Mouse (Mus musculus): ENCODE measurements around the gene Tmem11.
A peak's percentile ranks its signal among the peaks of the same experiment; 100 is the strongest.
"Not testable (repeated sequence)": the region's sequence is repeated elsewhere in the genome, so short reads cannot be mapped to it uniquely, and the experiment has no call there.

Tmem11 gene

GRCm38 (mm10) chr11:60886986-60887385 is 7.9 kb upstream of the Tmem11 start:
- ATAC-seq (ENCODE audit: low TSS enrichment), result not testable (repeated sequence)

- no peak for ATAC-seq (ENCODE audit: low TSS enrichment)
Measured at GRCm38 (mm10) chr11:60882386-60882785, 3.3 kb upstream of the Tmem11 start.

- ATAC-seq (ENCODE audit: low TSS enrichment), result no peak
Measured at GRCm38 (mm10) chr11:60880559-60880958, 1.5 kb upstream of the Tmem11 start.

- no peak for ATAC-seq (ENCODE audit: low TSS enrichment)
Measured at GRCm38 (mm10) chr11:60879423-60879822, 351 bp upstream of the Tmem11 start.

GRCm38 (mm10) chr11:60878056-60878612 is 938 bp downstream of the Tmem11 start:
- peak; percentile 42 for ATAC-seq (ENCODE audit: low TSS enrichment)

- ATAC-seq (ENCODE audit: low TSS enrichment), result no peak
Measured at GRCm38 (mm10) chr11:60873101-60873500, 6.0 kb downstream of the Tmem11 start.

- no peak for ATAC-seq (ENCODE audit: low TSS enrichment)
Measured at GRCm38 (mm10) chr11:60871409-60871808, 7.7 kb downstream of the Tmem11 start.

GRCm38 (mm10) chr11:60869471-60869870 is 9.6 kb downstream of the Tmem11 start:
- ATAC-seq (ENCODE audit: low TSS enrichment), result not testable (repeated sequence)

- ATAC-seq (ENCODE audit: low TSS enrichment), result no peak
Measured at GRCm38 (mm10) chr11:60867904-60868303, 11.2 kb downstream of the Tmem11 start.

GRCm38 (mm10) chr11:60867456-60867855 is 11.6 kb downstream of the Tmem11 start:
- ATAC-seq (ENCODE audit: low TSS enrichment), result no peak

- ATAC-seq (ENCODE audit: low TSS enrichment), result no peak
Measured at GRCm38 (mm10) chr11:60866021-60866420, 13.1 kb downstream of the Tmem11 start.

GRCm38 (mm10) chr11:60864916-60865315 is 14.2 kb downstream of the Tmem11 start:
- ATAC-seq (ENCODE audit: low TSS enrichment), result no peak

- no peak for ATAC-seq (ENCODE audit: low TSS enrichment)
Measured at GRCm38 (mm10) chr11:60864166-60864565, 14.9 kb downstream of the Tmem11 start.

GRCm38 (mm10) chr11:60863196-60863595 is 15.9 kb downstream of the Tmem11 start:
- ATAC-seq (ENCODE audit: low TSS enrichment), result no peak

- no peak for ATAC-seq (ENCODE audit: low TSS enrichment)
Measured at GRCm38 (mm10) chr11:60861993-60862392, 17.1 kb downstream of the Tmem11 start.

- ATAC-seq (ENCODE audit: low TSS enrichment), result peak; percentile 69
Measured at GRCm38 (mm10) chr11:60856587-60856986, 22.5 kb downstream of the Tmem11 start.

- no peak for ATAC-seq (ENCODE audit: low TSS enrichment)
Measured at GRCm38 (mm10) chr11:60845415-60845814, 33.7 kb downstream of the Tmem11 start.

GRCm38 (mm10) chr11:60843412-60843811 is 35.7 kb downstream of the Tmem11 start:
- no peak for ATAC-seq (ENCODE audit: low TSS enrichment)

- no peak for ATAC-seq (ENCODE audit: low TSS enrichment)
Measured at GRCm38 (mm10) chr11:60841467-60842200, 37.4 kb downstream of the Tmem11 start.

GRCm38 (mm10) chr11:60837644-60838406 is 41.2 kb downstream of the Tmem11 start:
- no peak for ATAC-seq (ENCODE audit: low TSS enrichment)

- no peak for ATAC-seq (ENCODE audit: low TSS enrichment)
Measured at GRCm38 (mm10) chr11:60836897-60837296, 42.2 kb downstream of the Tmem11 start.

GRCm38 (mm10) chr11:60830433-60831052 is 48.5 kb downstream of the Tmem11 start, which contains the start of gene Dhrs7b:
Gene Dhrs7b, plus strand, starts transcription at chr11:60830631.
- peak; percentile 99 for ATAC-seq (ENCODE audit: low TSS enrichment)
